Mouse (Mus musculus): Measurements from ENCODE around the gene Slc34a2. TPM values are rescaled to one million over a fixed set of nuclear protein-coding genes. Genes with fewer than 3 reads are reported as not detected.

The Slc34a2 gene
- not detected in 2 replicates for polyA plus RNA-seq (2011; ENCODE audit: insufficient read length, low read depth, missing spikeins)

DNA sequence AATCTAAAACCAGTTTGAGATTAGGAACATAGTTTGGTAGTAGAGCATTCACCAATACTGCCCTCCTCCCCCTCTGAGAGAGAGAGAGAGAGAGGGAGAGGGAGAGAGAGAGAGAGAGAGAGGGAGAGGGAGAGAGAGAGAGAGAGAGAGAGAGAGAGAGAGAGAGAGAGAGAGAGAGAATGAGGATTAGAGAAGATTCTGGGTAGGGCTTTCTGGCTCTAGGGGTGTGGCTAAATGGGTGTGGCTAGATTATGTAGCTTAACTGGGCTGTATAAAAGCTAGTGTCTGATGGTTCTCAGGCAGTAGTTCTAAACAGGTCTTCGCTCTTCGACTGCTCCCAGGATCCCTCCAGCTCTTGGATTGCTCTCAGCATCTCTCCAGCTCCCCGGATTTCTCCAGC lies at the start of gene Slc34a2:
Gene Slc34a2 (plus strand): TSS at position 301 of the 400 bp plus-strand sequence.
- TF ChIP-seq CTCF (IDR thresholded peaks at IDR 0.05; ENCODE audit: borderline replicate concordance, insufficient read depth, low read length) (no peak), POLR2A (IDR thresholded peaks at IDR 0.05; ENCODE audit: low read depth, low read length) (no peak)
- Histone ChIP-seq H3K4me1 (ENCODE audit: control insufficient read depth, insufficient read depth, low read length) (no peaks in the 10 kb centered on the region), H3K27ac (ENCODE audit: insufficient read depth, low read length) (no peak within 1 kb of the TSS), H3K4me3 (ENCODE audit: insufficient read depth, low read length) (no peak within 1 kb of the TSS)

DNA sequence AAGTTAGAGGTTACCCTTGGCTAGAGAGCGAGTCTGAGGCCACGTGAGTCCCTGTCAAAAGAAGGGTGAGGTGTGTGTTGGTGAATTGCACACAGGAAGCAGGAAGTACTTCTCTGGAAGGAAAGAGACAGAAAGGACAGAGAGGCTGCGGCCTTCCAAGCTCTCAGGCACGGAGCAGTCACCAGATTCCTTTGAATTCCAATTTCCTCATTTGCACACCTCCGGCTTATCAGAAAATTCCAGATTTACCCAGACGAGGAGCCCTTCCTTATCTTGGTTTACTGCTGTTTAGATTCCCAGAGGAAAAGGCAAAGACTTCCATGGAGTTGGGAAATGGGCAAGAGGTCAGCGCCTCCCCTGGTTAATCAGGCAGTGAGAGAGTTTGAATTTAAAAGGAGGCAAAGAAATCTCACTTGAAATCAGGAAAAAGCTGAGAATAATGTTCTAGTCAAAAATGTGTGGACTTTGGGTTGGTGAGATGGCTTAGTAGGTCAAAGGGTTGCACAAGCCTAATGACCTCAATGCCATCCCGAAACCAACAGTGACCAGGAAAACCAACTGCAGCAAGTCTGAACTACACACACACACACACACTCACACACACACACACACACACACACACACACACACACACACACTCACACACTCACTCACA lies 47.1 kb upstream of the Slc34a2 start:
- TF ChIP-seq CTCF (IDR thresholded peaks at IDR 0.05; ENCODE audit: borderline replicate concordance, insufficient read depth, low read length), result no peak
- no peak for TF ChIP-seq POLR2A (IDR thresholded peaks at IDR 0.05; ENCODE audit: low read depth, low read length)
- no peak overlapping the region for H3K27ac ChIP-seq (ENCODE audit: insufficient read depth, low read length)
- no peaks in the 10 kb centered on the region for H3K4me1 ChIP-seq (ENCODE audit: control insufficient read depth, insufficient read depth, low read length)
- H3K4me3 ChIP-seq (ENCODE audit: insufficient read depth, low read length), result no peak overlapping the region

DNA sequence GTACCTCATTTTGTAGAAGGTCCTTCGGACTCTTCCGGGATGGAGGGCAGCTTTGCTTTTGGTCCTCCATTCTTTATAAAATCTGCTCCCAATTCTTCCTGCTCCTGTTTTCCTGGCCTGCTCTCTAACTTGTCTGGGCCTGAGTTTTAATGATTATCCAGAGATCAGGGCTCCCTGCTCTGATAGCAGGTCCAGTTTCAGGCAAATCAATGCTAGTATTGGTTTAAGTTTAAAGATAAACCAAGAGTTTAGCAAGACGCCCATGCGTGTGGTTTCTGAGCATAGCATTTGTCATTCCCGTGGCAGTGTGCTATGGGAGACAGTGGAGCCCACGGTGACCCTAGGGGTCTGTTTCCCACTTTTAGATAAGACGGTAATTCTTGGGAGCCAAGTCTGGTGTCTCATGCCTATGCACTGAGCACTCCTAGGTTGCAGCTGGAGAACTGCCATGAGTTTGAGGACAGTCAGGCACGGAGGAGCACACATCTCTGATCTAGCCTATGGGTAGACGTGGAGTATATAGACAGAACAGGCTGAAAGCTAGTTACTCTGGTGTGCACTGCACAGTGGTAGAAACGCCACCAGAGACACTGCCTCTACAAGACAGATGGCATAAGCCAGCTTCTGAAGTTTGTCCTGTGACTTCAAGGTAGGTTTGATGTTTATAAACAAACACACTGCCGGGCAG lies 45.5 kb upstream of the Slc34a2 start:
- H3K4me1 ChIP-seq (ENCODE audit: control insufficient read depth, insufficient read depth, low read length), result no peaks in the 10 kb centered on the region
- TF ChIP-seq CTCF (IDR thresholded peaks at IDR 0.05; ENCODE audit: borderline replicate concordance, insufficient read depth, low read length) (no peak), POLR2A (IDR thresholded peaks at IDR 0.05; ENCODE audit: low read depth, low read length) (no peak)
- no peak overlapping the region for H3K4me3 ChIP-seq (ENCODE audit: insufficient read depth, low read length)
- H3K27ac ChIP-seq (ENCODE audit: insufficient read depth, low read length), result no peak overlapping the region

DNA sequence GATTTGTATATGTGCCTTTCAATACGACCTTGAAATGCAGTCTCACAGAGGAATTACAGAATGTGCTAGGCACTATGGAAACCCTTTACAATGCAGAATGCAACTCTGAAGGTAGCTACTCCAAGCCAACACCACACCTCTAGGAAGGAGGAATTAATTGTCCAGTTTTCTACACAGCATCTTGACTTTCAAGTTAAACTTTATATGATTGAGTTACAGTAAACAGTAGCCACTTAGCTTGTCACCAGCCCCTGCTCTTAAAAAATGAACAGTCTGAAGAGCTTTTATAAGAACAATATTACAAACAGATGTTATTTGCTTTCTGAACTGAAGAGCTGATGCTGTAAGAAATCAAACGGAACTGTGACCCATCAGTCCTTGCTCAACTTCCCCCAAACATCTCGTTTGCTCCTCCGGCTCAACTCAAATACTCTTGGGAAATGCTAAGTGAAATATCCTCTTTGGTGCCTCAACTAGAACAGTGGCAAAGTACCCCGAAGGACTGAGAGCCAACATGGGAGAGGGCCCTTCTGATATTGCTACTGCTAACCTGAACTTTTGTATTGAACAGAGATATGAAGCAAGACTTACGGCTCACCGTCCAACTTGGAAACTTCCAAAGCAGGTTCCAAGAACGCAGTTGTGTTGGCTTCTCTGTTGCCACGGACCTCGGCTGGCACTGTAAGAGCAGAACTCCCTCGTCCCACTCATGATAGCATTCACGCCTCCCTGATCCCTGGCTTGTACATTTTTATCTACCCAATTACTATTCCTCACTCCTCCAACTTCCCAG lies 44.2 kb upstream of the Slc34a2 start:
- Histone ChIP-seq H3K4me1 (ENCODE audit: control insufficient read depth, insufficient read depth, low read length) (no peaks in the 10 kb centered on the region), H3K4me3 (ENCODE audit: insufficient read depth, low read length) (no peak overlapping the region), H3K27ac (ENCODE audit: insufficient read depth, low read length) (no peak overlapping the region)
- TF ChIP-seq CTCF (IDR thresholded peaks at IDR 0.05; ENCODE audit: borderline replicate concordance, insufficient read depth, low read length), result no peak
- TF ChIP-seq POLR2A (IDR thresholded peaks at IDR 0.05; ENCODE audit: low read depth, low read length), result no peak

DNA sequence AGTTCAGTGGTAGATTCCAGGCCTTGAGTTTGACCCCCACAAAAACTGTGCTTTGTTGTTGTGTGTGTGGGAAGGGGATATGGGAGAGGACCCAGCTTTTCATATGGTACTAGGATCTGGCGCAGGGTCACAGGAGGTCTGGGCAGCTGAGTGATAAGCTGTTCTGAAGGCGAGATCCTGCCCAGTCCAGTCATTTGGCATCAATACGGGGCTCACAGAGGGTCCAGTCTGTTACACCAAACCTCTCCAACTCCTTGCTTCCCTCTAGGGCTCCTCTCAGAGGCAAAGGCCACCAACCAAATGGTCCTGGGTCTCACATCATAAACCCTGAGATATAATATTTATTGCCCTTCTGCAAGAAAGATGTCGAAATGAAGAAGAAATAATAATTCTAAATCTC lies 42.4 kb upstream of the Slc34a2 start:
- no peaks in the 10 kb centered on the region for H3K4me1 ChIP-seq (ENCODE audit: control insufficient read depth, insufficient read depth, low read length)
- no peak overlapping the region for H3K4me3 ChIP-seq (ENCODE audit: insufficient read depth, low read length)
- no peak for TF ChIP-seq CTCF (IDR thresholded peaks at IDR 0.05; ENCODE audit: borderline replicate concordance, insufficient read depth, low read length)
- TF ChIP-seq POLR2A (IDR thresholded peaks at IDR 0.05; ENCODE audit: low read depth, low read length), result no peak
- no peak overlapping the region for H3K27ac ChIP-seq (ENCODE audit: insufficient read depth, low read length)

DNA sequence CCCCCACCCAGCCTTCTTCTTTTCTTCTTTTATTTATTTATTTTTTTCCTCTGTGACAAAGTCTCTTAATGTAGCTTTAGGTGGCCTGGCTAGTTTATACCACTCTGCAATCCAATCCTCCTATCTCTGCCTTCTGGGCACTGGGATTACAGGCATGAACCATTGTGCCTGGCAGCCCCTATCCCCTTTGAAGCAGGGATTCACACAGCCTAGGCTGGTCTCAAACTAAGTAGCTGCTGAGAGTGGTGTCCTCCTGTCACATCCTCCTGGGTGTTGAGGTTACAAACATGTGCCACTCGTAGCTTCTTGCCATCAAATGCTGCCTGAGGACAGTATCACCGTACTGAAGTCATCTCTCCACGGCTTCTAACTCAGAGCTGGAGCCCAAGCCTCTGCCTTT lies 41.7 kb upstream of the Slc34a2 start:
- Histone ChIP-seq H3K4me3 (ENCODE audit: insufficient read depth, low read length) (no peak overlapping the region), H3K4me1 (ENCODE audit: control insufficient read depth, insufficient read depth, low read length) (no peaks in the 10 kb centered on the region), H3K27ac (ENCODE audit: insufficient read depth, low read length) (no peak overlapping the region)
- TF ChIP-seq POLR2A (IDR thresholded peaks at IDR 0.05; ENCODE audit: low read depth, low read length), result no peak
- no peak for TF ChIP-seq CTCF (IDR thresholded peaks at IDR 0.05; ENCODE audit: borderline replicate concordance, insufficient read depth, low read length)

DNA sequence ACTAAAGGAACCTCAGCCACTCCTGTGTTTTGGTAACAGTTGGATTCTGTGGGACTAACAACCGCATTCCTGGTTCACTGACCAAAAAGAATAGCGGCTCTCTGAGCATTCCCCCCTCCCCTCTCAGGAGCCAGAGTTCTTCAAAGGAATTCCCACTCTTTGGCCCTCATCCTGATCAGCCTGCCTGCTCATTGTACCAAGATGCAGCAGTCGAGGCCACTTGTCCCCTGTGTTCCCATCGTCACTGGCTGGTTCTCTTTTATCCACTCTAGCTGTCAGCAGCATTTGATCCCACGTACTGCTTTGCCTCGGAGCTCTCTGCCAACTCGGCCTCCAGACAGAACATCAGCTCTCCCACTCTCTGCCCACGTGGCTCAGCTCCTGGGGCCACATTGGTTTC lies 41.3 kb upstream of the Slc34a2 start:
- Histone ChIP-seq H3K4me1 (ENCODE audit: control insufficient read depth, insufficient read depth, low read length) (no peaks in the 10 kb centered on the region), H3K27ac (ENCODE audit: insufficient read depth, low read length) (no peak overlapping the region), H3K4me3 (ENCODE audit: insufficient read depth, low read length) (no peak overlapping the region)
- TF ChIP-seq POLR2A (IDR thresholded peaks at IDR 0.05; ENCODE audit: low read depth, low read length) (no peak), CTCF (IDR thresholded peaks at IDR 0.05; ENCODE audit: borderline replicate concordance, insufficient read depth, low read length) (no peak)

DNA sequence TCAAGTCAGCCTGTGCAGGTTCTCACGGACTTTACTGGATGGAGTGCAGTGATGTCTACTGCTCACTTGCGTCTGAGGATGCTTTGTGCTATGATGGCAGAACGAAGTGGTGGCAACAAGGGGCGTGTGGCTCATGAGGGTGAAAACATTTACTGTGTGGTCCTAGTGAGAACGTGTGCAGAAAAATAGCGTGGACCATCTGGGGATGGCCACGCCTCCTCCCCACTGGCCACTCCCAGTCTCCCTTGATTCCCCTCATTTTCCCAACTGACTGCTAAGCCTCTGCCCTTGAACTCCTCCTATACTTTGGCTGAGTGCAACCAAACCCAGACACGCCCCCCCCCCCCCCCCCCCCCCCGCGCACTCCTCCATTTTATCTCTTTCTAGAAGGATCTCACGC lies 40.8 kb upstream of the Slc34a2 start:
- no peak for TF ChIP-seq POLR2A (IDR thresholded peaks at IDR 0.05; ENCODE audit: low read depth, low read length)
- TF ChIP-seq CTCF (IDR thresholded peaks at IDR 0.05; ENCODE audit: borderline replicate concordance, insufficient read depth, low read length), result no peak
- no peak overlapping the region for H3K27ac ChIP-seq (ENCODE audit: insufficient read depth, low read length)
- no peaks in the 10 kb centered on the region for H3K4me1 ChIP-seq (ENCODE audit: control insufficient read depth, insufficient read depth, low read length)
- no peak overlapping the region for H3K4me3 ChIP-seq (ENCODE audit: insufficient read depth, low read length)

DNA sequence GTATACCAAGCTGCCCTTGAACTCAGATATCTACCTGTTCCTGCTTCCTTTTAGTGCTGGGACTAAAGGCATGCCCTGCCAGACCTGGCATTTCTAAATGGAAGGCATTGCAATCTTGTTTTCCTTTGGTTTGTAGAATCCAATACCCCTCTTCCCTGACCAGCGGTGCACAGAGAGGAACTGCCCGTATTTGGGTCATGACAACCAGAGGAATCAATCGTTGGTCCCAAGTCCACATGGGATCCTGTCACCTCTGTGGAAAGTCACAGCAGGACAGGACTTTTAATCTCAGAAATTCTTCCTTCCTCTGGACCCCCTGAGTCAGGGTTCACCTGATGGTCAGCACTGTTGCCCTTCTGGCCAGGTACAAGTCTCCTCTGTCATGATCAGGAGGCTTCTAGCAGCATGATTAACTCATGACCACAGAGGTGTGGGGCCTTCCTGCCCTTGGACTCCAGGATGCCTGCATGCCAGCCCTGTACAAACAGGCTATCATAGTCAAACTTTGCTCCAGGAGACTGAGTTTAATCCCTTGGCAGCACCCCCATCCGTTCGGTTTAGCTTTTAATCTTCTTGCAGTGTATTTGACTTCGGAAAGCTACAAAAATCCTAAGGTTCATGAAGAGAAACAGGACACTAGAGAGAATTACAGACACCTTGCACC lies 39.7 kb upstream of the Slc34a2 start:
- H3K4me1 ChIP-seq (ENCODE audit: control insufficient read depth, insufficient read depth, low read length), result no peaks in the 10 kb centered on the region
- no peak overlapping the region for H3K27ac ChIP-seq (ENCODE audit: insufficient read depth, low read length)
- H3K4me3 ChIP-seq (ENCODE audit: insufficient read depth, low read length), result no peak overlapping the region
- TF ChIP-seq CTCF (IDR thresholded peaks at IDR 0.05; ENCODE audit: borderline replicate concordance, insufficient read depth, low read length) (no peak), POLR2A (IDR thresholded peaks at IDR 0.05; ENCODE audit: low read depth, low read length) (no peak)

Measured in embryonic fibroblast, embryonic 13.5 days (primary cell).